Mouse (Mus musculus): ENCODE measurements around the gene 2900092C05Rik.

DNA sequence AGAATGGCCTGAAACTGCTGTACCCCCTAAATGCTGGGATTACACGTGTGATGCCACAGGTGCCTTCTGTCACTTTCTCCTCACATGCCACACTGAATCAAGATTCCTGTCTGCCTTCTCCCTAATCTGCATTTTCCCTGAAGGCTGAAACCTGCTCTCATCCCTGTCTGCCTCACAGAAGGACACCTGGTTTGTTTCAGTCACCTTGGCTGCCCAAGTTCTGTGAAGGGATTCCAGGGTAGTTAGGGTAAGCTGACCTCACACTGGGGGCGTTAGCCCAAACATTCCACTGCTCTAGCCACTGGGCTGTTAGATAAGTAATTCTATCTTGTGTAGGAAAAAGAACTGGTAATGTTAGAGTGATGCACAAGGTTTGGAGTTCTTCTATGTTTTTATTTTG is at the start of gene 2900092C05Rik:
- TF ChIP-seq POLR2A (IDR thresholded peaks at IDR 0.05; ENCODE audit: insufficient read depth, low read depth, low read length) (no peak), CTCF (IDR thresholded peaks at IDR 0.05) (no peak)

Measured in heart, adult 2 months (tissue).